Mouse (Mus musculus): ENCODE measurements at regions not wholly inside any gene's neighbourhood (a gene's known extent, or its start where the extent isn't known, plus 50 kb on each side); places are given as distances from the start of the nearest gene placed in this dataset.

DNA sequence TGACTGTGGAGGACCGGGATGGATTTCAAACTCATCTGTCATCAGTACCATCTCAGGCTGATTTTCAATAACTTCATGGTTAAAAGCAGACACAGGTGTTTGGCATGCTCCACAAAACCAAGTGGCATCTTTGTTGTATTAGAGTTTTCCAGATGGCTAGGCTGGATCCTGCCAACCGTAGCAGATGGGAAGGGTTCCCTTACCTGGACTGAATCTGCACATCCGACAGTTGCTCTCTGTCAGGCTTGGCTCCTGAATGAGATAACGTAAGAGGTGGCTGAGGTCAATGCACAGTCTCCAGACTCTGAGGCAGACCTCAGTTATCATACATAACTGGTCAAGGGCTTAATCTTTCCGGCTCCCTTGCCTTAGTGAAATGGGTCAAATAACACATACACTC lies 99.0 kb upstream of the Ankrd1 start:
- no peak for TF ChIP-seq CTCF (IDR thresholded peaks at IDR 0.05; ENCODE audit: low read depth)
- no peak for TF ChIP-seq EP300 (IDR thresholded peaks at IDR 0.05; ENCODE audit: low read depth)

All from liver, postnatal 0 days (tissue).